ENCODE assay signal across 9 mouse cellular contexts in genomic region chr15:31155141-31155540, GRCm38 (mm10).
A peak's percentile ranks its signal among the peaks of the same experiment; 100 is the strongest.
DNase-seq lines count a peak whose midpoint lies in the region; ATAC-seq lines count a peak whose summit lies in the region.
"Had no signal": no experiment of that assay in that cellular context is flagged by ENCODE, and none has a peak within 500 bp of the region (broad histone marks: within the 10 kb centered on the region; RNA-seq: fewer than 3 reads in every experiment).

No protein-coding gene starts in this region.

- no peak overlapping the region; the same call in 1 of the 2 replicates for H3K4me2 ChIP-seq in kidney, embryonic 14.5 days (replicated peaks; ENCODE audit: low read depth, low read length)
- H3K4me2 ChIP-seq: liver, embryonic 13.5 days had no signal

- intact Hi-C loops in heart, postnatal 14 days (cut with DNase I), result no loop called here

- WGBS in kidney, embryonic 14.5 days, result 24% methylated on average over 9 of the region's 9 CpGs

- no peaks in the 10 kb centered on the region for H3K27me3 ChIP-seq in kidney, embryonic 14.5 days (ENCODE audit: control insufficient read depth, insufficient read depth, low read length)
- H3K27me3 ChIP-seq: liver, embryonic 13.5 days had no signal

- H3K27ac ChIP-seq in kidney, embryonic 14.5 days (ENCODE audit: low read depth, low read length), result 0 out of 2 replicates have a peak overlapping the region, but pooled peaks have one; percentile 32
- H3K27ac ChIP-seq: liver, embryonic 13.5 days had no signal

- ATAC-seq in kidney, embryonic 14.5 days (ENCODE audit: low FRiP score, low TSS enrichment), result peak; percentile 70

- no peaks in the 10 kb centered on the region for H3K36me3 ChIP-seq in kidney, embryonic 14.5 days (ENCODE audit: control insufficient read depth, insufficient read depth, low read length)
- H3K36me3 ChIP-seq: liver, embryonic 13.5 days had no signal

- H3K4me1 ChIP-seq in kidney, embryonic 14.5 days (ENCODE audit: control insufficient read depth, insufficient read depth, low read length), result peaks cover 6% of the 10 kb centered on the region
- H3K4me1 ChIP-seq: liver, embryonic 13.5 days had no signal

- no peaks in the 10 kb centered on the region for H3K9me3 ChIP-seq in kidney, embryonic 14.5 days (ENCODE audit: control insufficient read depth, low read length)
- H3K9me3 ChIP-seq: liver, embryonic 13.5 days had no signal

- H3K4me3 ChIP-seq in kidney, embryonic 14.5 days (ENCODE audit: low read length), result no peak overlapping the region
- H3K4me3 ChIP-seq: liver, embryonic 13.5 days had no signal

- H3K9ac ChIP-seq in kidney, embryonic 14.5 days (ENCODE audit: low read depth, low read length), result no peak overlapping the region
- H3K9ac ChIP-seq: liver, embryonic 13.5 days had no signal

- DNase-seq in kidney, adult 11 months, result no peak
- DNase-seq in urinary bladder, postnatal 14 days (ENCODE audit: low spot score), result peak; percentile 52
- no peak for DNase-seq in urinary bladder, postnatal 25 days (ENCODE audit: low spot score)
- DNase-seq in forelimb bud, embryonic 11.5 days (ENCODE audit: low read depth, low spot score), result peak; percentile 62
- no peak for DNase-seq in heart, postnatal 14 days
- DNase-seq in cerebellum, adult 11-12 months, result no peak
- DNase-seq: liver, embryonic 13.5 days; thymus, adult 2 months had no signal

Comparison
In these comparisons a context has a peak if more than half of its experiments do, and no peak if none do; other contexts are left out.
1. DNase-seq: peak in urinary bladder, postnatal 14 days (single experiment) and forelimb bud, embryonic 11.5 days (single experiment); none in kidney, adult 11 months (single experiment), urinary bladder, postnatal 25 days (single experiment), heart, postnatal 14 days (0 of 2) and cerebellum, adult 11-12 months (single experiment).